Mouse (Mus musculus): ENCODE measurements around the gene Rassf7. TPM values are rescaled to one million over a fixed set of nuclear protein-coding genes. Genes with fewer than 3 reads are reported as not detected.

Rassf7 gene
- polyA plus RNA-seq, 1 experiment from 2014 or later = 27.3 TPM

DNA sequence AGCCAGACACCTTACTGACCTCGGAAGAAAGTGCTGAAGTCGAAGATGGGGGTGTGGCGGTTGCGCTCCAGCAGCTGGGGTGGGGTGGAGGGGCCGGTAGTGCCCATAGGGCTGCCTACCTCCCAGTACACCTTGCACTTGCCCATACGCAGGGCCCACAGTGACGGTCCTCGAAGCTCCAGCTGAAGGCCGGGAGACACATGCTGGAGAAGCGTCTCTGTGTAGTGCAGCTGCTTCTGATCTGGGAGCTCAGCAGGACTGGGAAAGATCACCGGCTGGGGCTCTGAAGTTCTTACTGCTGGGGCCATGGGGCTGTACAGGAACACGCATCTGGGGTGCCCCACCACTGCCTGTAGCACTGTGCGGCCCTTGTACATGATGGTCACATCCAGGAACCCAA lies 48.0 kb downstream of the Rassf7 start:
- H3K9ac ChIP-seq = no peak overlapping the region
- no peak overlapping the region for H3K27ac ChIP-seq (replicated peaks)
- H3K4me3 ChIP-seq (replicated peaks) = no peak overlapping the region
- H3K4me1 ChIP-seq (replicated peaks) = peaks cover 20% of the 10 kb centered on the region
- no peak overlapping the region for H3K4me2 ChIP-seq
- peaks cover 61% of the 10 kb centered on the region for H3K36me3 ChIP-seq (replicated peaks)
- no peaks in the 10 kb centered on the region for H3K9me3 ChIP-seq (replicated peaks)
- 91% methylated on average over 13 of the region's 13 CpGs for WGBS (ENCODE audit: insufficient replicate concordance)
- ATAC-seq (ENCODE audit: insufficient read depth) = no peak
- peaks cover under 1% of the 10 kb centered on the region; the same call in 1 of the 2 replicates for H3K27me3 ChIP-seq

- WGBS (ENCODE audit: insufficient replicate concordance) = 78% methylated on average over 11 of the region's 11 CpGs
- Histone ChIP-seq H3K4me3 (replicated peaks) (0 out of 2 replicates have a peak overlapping the region, but pooled peaks have one; percentile 71), H3K4me2 (peak overlapping the region; percentile 79), H3K9me3 (replicated peaks) (no peaks in the 10 kb centered on the region), H3K27ac (replicated peaks) (no peak overlapping the region), H3K27me3 (peaks cover 6% of the 10 kb centered on the region), H3K9ac (no peak overlapping the region), H3K4me1 (replicated peaks) (peaks cover 22% of the 10 kb centered on the region), H3K36me3 (replicated peaks) (peaks cover 55% of the 10 kb centered on the region)
- ATAC-seq (ENCODE audit: insufficient read depth) = no peak
These were observed 48.5 kb downstream of the Rassf7 start for GRCm38 (mm10) chr7:141264041-141264700.

DNA sequence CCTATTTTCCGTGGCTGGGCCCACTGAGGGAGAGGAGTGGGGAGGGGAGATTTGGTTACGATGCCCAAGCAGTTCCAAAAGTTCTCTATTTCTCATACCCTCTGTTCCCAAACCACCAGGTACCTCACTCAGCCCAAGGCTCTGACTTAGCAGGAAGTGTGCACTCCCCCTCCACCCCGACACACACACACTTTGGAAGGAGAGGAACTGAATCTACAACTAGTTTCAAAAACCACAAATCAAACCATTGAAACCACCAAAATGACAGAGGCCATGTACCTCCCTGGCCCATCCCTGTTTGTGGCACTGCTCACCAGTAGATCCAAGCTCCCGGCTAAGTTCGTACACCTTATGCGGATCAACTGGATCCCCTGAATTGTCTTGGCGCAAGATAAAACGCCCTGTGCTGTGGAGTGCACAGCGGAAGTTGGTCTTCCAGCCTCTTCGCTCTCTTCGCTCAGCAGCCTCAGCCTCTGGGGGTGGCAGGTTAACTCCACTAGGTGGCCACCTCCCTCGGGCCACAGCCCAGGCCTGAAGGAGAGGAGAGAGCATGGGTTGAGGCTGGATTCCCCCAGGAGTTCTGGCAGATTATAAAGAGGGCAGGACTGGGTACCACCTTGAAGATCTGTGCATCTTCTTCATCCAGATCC lies 49.2 kb downstream of the Rassf7 start:
- H3K4me3 ChIP-seq (replicated peaks) = peak overlapping the region; percentile 71
- peaks cover 13% of the 10 kb centered on the region for H3K27me3 ChIP-seq
- H3K36me3 ChIP-seq (replicated peaks) = peaks cover 48% of the 10 kb centered on the region
- 0 out of 2 replicates have a peak overlapping the region, but pooled peaks have one; percentile 56 for H3K27ac ChIP-seq (replicated peaks)
- ATAC-seq (ENCODE audit: insufficient read depth) = peak; percentile 30; the same call in 1 of the 2 replicates
- H3K9ac ChIP-seq = 0 out of 2 replicates have a peak overlapping the region, but pooled peaks have one; percentile 68
- peaks cover 26% of the 10 kb centered on the region for H3K4me1 ChIP-seq (replicated peaks)
- H3K9me3 ChIP-seq (replicated peaks) = no peaks in the 10 kb centered on the region
- 14% methylated on average over 12 of the region's 12 CpGs for WGBS (ENCODE audit: insufficient replicate concordance)
- peak overlapping the region; percentile 79 for H3K4me2 ChIP-seq

DNA sequence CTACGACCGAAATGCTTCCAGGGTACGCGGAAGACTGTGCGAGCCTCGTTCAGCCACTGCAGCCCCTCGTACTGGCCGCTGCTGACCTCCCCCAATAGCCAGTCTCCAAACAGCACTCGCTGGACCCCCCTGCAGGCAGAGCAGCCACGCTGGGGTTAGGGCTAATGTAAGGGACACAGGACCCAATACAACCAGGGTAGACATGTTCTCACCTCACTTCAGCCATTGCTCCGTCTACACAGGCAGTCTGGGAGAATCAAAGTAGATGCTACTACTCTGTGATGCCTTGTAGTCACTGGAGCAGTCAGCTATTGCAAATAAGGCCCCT lies 49.7 kb downstream of the Rassf7 start:
- H3K27ac ChIP-seq (replicated peaks) = peak overlapping the region; percentile 39; the same call in 1 of the 2 replicates
- no peaks in the 10 kb centered on the region for H3K9me3 ChIP-seq (replicated peaks)
- 41% methylated on average over 11 of the region's 11 CpGs for WGBS (ENCODE audit: insufficient replicate concordance)
- peaks cover 26% of the 10 kb centered on the region for H3K4me1 ChIP-seq (replicated peaks)
- H3K4me2 ChIP-seq = peak overlapping the region; percentile 79
- peaks cover 43% of the 10 kb centered on the region for H3K36me3 ChIP-seq (replicated peaks)
- H3K27me3 ChIP-seq = peaks cover 17% of the 10 kb centered on the region
- H3K9ac ChIP-seq = peak overlapping the region; percentile 68
- ATAC-seq (ENCODE audit: insufficient read depth) = no peak
- peak overlapping the region; percentile 71 for H3K4me3 ChIP-seq (replicated peaks)

DNA sequence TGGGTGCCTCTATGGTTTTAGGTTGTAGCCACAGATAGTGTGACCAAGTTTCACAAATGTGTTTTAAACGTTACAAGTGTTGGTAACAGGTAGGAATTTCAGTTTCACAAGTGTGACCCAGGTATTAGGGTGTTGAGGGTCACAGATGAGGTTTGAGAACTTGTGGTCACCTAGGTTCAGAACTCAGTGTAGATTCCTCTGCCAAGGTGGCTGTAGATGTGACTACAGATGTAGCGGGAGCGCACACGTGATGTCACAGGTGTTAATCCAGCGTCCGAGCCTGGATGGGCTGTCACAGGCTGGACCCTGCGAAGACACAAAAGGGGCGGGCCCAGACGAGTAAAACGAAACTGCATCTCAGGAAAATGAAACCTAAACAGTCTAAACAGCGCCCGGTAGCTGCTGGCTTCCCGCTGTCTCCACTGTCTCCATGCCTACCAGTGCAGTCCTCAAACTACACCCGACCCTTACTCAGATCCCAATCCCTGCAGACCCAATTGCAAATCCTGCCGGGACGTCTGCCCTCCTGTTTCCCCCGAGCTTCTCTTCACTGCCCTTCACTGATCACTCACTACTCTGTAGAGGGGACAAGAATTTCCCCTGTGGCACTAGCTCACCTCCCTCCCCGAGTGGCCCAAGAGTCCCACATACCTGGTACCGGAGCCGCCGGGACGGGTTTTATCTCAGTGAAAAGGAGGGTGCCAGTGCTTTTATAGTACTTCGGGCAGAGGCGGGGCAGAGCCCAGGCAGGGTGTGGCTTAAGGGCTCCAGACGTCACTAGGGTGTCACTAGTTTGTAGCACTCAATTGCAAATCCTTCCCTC lies 50.3 kb downstream of the Rassf7 start, which contains the start of gene Irf7:
Gene Irf7 (minus strand): TSS at position 743 of the 823 bp plus-strand sequence.
- peaks cover 38% of the 10 kb centered on the region for H3K36me3 ChIP-seq (replicated peaks)
- peak within 1 kb of the TSS; percentile 79 for H3K4me2 ChIP-seq
- H3K27me3 ChIP-seq = peaks cover 17% of the 10 kb centered on the region
- H3K9ac ChIP-seq = peak within 1 kb of the TSS; percentile 68
- no peaks in the 10 kb centered on the region for H3K9me3 ChIP-seq (replicated peaks)
- 2% methylated on average over 25 of the region's 25 CpGs for WGBS (ENCODE audit: insufficient replicate concordance)
- peak within 1 kb of the TSS; percentile 39 for H3K27ac ChIP-seq (replicated peaks)
- peak; percentile 80 for ATAC-seq (ENCODE audit: insufficient read depth)
- H3K4me1 ChIP-seq (replicated peaks) = peaks cover 26% of the 10 kb centered on the region
- peak within 1 kb of the TSS; percentile 71 for H3K4me3 ChIP-seq (replicated peaks)

MicroRNAs within 50 kb of the gene (microRNA counts, 519-probe panel; counts per million panel counts)
- 3,558 counts per million, percentile 71 among the panel's probes with 10 or more counts for microRNA mmu-miR-210

Small RNAs within 50 kb of the gene (microRNA-seq; reads per million reads assigned to microRNA genes)
- 871 reads per million, percentile 75 among the genes with 10 or more reads in this experiment for gene Mir210

Other genes starting within 250 kb of the Rassf7 start
- gene Ifitm1, start 248.6 kb upstream of the Rassf7 start, polyA plus RNA-seq (2015; fragmentation: Nextera tagmentation; extraction: Ambion mirVana) = 21.3 TPM in 2 replicates
- gene Ifitm3, start 205.1 kb upstream of the Rassf7 start, polyA plus RNA-seq (2015; fragmentation: Nextera tagmentation; extraction: Ambion mirVana) = 84.9 and 98.1 TPM in 2 replicates
- gene Ifitm6, start 197.9 kb upstream of the Rassf7 start, polyA plus RNA-seq (2015; fragmentation: Nextera tagmentation; extraction: Ambion mirVana) = 23.2 and 25.7 TPM in 2 replicates
- gene Gm17387, start 186.7 kb upstream of the Rassf7 start, polyA plus RNA-seq (2015; fragmentation: Nextera tagmentation; extraction: Ambion mirVana) = not detected in 2 replicates
- 0.45 and 0.46 TPM in 2 replicates for gene B4galnt4, start 154.8 kb upstream of the Rassf7 start, polyA plus RNA-seq (2015; fragmentation: Nextera tagmentation; extraction: Ambion mirVana)
- 0.54 and 0.84 TPM in 2 replicates for gene Pkp3, start 137.6 kb upstream of the Rassf7 start, polyA plus RNA-seq (2015; fragmentation: Nextera tagmentation; extraction: Ambion mirVana)
- 22.1 and 28.1 TPM in 2 replicates for gene Sigirr, start 115.3 kb upstream of the Rassf7 start, polyA plus RNA-seq (2015; fragmentation: Nextera tagmentation; extraction: Ambion mirVana)
- gene Ano9, start 98.1 kb upstream of the Rassf7 start, polyA plus RNA-seq (2015; fragmentation: Nextera tagmentation; extraction: Ambion mirVana) = 0.99 and 1.5 TPM in 2 replicates
- 138 and 140 TPM in 2 replicates for gene Ptdss2, start 93.5 kb upstream of the Rassf7 start, polyA plus RNA-seq (2015; fragmentation: Nextera tagmentation; extraction: Ambion mirVana)
- 64.3 and 76.1 TPM in 2 replicates for gene Rnh1, start 43.0 kb upstream of the Rassf7 start, polyA plus RNA-seq (2015; fragmentation: Nextera tagmentation; extraction: Ambion mirVana)
- 83.0 and 98.2 TPM in 2 replicates for gene Hras, start 21.9 kb upstream of the Rassf7 start, polyA plus RNA-seq (2015; fragmentation: Nextera tagmentation; extraction: Ambion mirVana)
- gene Lrrc56, start 21.7 kb upstream of the Rassf7 start, polyA plus RNA-seq (2015; fragmentation: Nextera tagmentation; extraction: Ambion mirVana) = 11.0 and 12.1 TPM in 2 replicates
- gene Lmntd2, start 1.8 kb upstream of the Rassf7 start, polyA plus RNA-seq (2015; fragmentation: Nextera tagmentation; extraction: Ambion mirVana) = 0.60 and 0.91 TPM in 2 replicates
- 26.7 and 32.6 TPM in 2 replicates for gene Phrf1, start 12.9 kb downstream of the Rassf7 start, polyA plus RNA-seq (2015; fragmentation: Nextera tagmentation; extraction: Ambion mirVana)
- 10.7 and 12.8 TPM in 2 replicates for gene Irf7, start 50.6 kb downstream of the Rassf7 start, polyA plus RNA-seq (2015; fragmentation: Nextera tagmentation; extraction: Ambion mirVana)
- gene Cdhr5, start 60.9 kb downstream of the Rassf7 start, polyA plus RNA-seq (2015; fragmentation: Nextera tagmentation; extraction: Ambion mirVana) = 0.46 and 0.47 TPM in 2 replicates
- 0.35 and 0.47 TPM in 2 replicates for gene Sct, start 63.3 kb downstream of the Rassf7 start, polyA plus RNA-seq (2015; fragmentation: Nextera tagmentation; extraction: Ambion mirVana)
- not detected in 2 replicates for gene Drd4, start 76.1 kb downstream of the Rassf7 start, polyA plus RNA-seq (2015; fragmentation: Nextera tagmentation; extraction: Ambion mirVana)
- 13.4 and 16.9 TPM in 2 replicates for gene Deaf1, start 111.8 kb downstream of the Rassf7 start, polyA plus RNA-seq (2015; fragmentation: Nextera tagmentation; extraction: Ambion mirVana)
- 14.8 and 15.8 TPM in 2 replicates for gene Tmem80, start 111.9 kb downstream of the Rassf7 start, polyA plus RNA-seq (2015; fragmentation: Nextera tagmentation; extraction: Ambion mirVana)
- gene Eps8l2, start 123.0 kb downstream of the Rassf7 start, polyA plus RNA-seq (2015; fragmentation: Nextera tagmentation; extraction: Ambion mirVana) = 16.6 and 24.3 TPM in 2 replicates
- gene Taldo1, start 176.3 kb downstream of the Rassf7 start, polyA plus RNA-seq (2015; fragmentation: Nextera tagmentation; extraction: Ambion mirVana) = 409 and 415 TPM in 2 replicates
- gene Gatd1, start 198.3 kb downstream of the Rassf7 start, polyA plus RNA-seq (2015; fragmentation: Nextera tagmentation; extraction: Ambion mirVana) = 15.0 and 15.7 TPM in 2 replicates
- not detected in 2 replicates for gene Cend1, start 213.6 kb downstream of the Rassf7 start, polyA plus RNA-seq (2015; fragmentation: Nextera tagmentation; extraction: Ambion mirVana)
- gene Slc25a22, start 222.0 kb downstream of the Rassf7 start, polyA plus RNA-seq (2015; fragmentation: Nextera tagmentation; extraction: Ambion mirVana) = 18.7 and 20.5 TPM in 2 replicates
- 10.3 and 10.7 TPM in 2 replicates for gene Pidd1, start 228.2 kb downstream of the Rassf7 start, polyA plus RNA-seq (2015; fragmentation: Nextera tagmentation; extraction: Ambion mirVana)
- 591 and 741 TPM in 2 replicates for gene Rplp2, start 231.5 kb downstream of the Rassf7 start, polyA plus RNA-seq (2015; fragmentation: Nextera tagmentation; extraction: Ambion mirVana)
- gene Pnpla2, start 239.3 kb downstream of the Rassf7 start, polyA plus RNA-seq (2015; fragmentation: Nextera tagmentation; extraction: Ambion mirVana) = 13.9 and 15.3 TPM in 2 replicates
- 3.9 and 5.2 TPM in 2 replicates for gene Cracr2b, start 245.2 kb downstream of the Rassf7 start, polyA plus RNA-seq (2015; fragmentation: Nextera tagmentation; extraction: Ambion mirVana)

All from liver, embryonic 15.5 days (tissue).